Mouse (Mus musculus): ENCODE data around the gene Rpl21. TPM values are rescaled to one million over a fixed set of nuclear protein-coding genes. Genes with fewer than 3 reads are reported as not detected.
A peak's percentile ranks its signal among the peaks of the same experiment; 100 is the strongest.

Gene Rpl21
- polyA plus RNA-seq, 1 experiment: 98.3 TPM

DNA sequence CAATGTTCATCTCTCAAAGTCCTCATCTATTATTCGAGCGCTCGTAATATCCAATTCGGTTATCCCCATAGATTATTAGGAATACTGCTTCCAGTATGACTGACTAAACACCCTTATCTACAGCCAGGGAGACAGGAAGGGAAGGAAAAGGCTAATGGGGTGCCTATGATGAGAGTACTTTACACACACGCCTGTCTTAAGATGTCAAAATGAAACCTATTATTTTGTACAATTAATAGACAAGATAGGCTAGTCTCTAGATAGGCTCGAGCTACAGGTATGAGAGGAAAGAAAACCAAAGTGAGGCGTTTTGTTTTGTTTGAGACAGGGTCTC lies 288 bp upstream of the Rpl21 start:
- H3K27me3 ChIP-seq (replicated peaks; ENCODE audit: control insufficient read depth, insufficient read depth, low read length): no peaks in the 10 kb centered on the region
- peak overlapping the region; percentile 42; the same call in 1 of the 2 replicates for H3K27ac ChIP-seq (ENCODE audit: insufficient read depth, low read depth, low read length)
- DNase-seq: no peak
- peaks cover 8% of the 10 kb centered on the region for H3K36me3 ChIP-seq (ENCODE audit: control insufficient read depth, insufficient read depth, low read length)
- peak overlapping the region; percentile 17; the same call in 1 of the 2 replicates for H3K4me3 ChIP-seq (ENCODE audit: insufficient read depth, low read depth, low read length)
- no peak for TF ChIP-seq POLR2A (IDR thresholded peaks at IDR 0.05; ENCODE audit: low read depth, low read length)
- TF ChIP-seq CTCF (conservative IDR thresholded peaks at IDR 0.05; ENCODE audit: insufficient read depth, insufficient read length, low read depth, low read length): no peak
- 51% methylated on average over 7 of the region's 7 CpGs for WGBS
- H3K4me1 ChIP-seq (ENCODE audit: control insufficient read depth, insufficient read depth, low read length): peaks cover 9% of the 10 kb centered on the region; the same call in 1 of the 2 replicates

DNA sequence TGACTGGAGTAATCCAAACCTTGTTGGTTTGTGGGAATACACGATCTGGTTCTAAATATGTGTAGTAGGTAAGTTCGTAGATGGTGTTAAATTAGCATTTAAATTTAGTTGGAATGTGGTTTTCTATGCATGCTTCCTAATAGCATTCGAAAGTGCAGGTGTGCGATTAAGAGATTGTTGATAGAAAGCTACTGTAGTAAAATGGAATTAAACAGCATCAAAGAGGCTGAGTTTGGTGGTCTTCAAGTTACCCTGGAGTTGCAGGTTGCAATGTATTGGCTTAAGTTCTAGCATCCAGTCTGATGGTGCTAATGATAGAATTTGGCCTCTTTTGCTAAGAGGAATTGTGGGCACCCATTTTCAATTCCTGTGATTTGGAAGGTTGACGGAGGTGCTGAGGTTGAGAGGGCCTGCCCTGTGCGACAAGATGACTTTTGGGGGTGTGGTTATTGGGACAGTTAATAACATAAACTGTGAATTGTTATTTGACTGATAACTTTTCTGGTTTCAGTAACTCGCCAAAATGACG lies 1.0 kb downstream of the Rpl21 start:
- Histone ChIP-seq H3K27me3 (replicated peaks; ENCODE audit: control insufficient read depth, insufficient read depth, low read length) (no peaks in the 10 kb centered on the region), H3K4me1 (ENCODE audit: control insufficient read depth, insufficient read depth, low read length) (peaks cover 9% of the 10 kb centered on the region; the same call in 1 of the 2 replicates), H3K27ac (ENCODE audit: insufficient read depth, low read depth, low read length) (peak overlapping the region; percentile 98; the same call in 1 of the 2 replicates), H3K36me3 (ENCODE audit: control insufficient read depth, insufficient read depth, low read length) (peaks cover 8% of the 10 kb centered on the region), H3K4me3 (ENCODE audit: insufficient read depth, low read depth, low read length) (peak overlapping the region; percentile 83)
- no peak for TF ChIP-seq POLR2A (IDR thresholded peaks at IDR 0.05; ENCODE audit: low read depth, low read length)
- TF ChIP-seq CTCF (conservative IDR thresholded peaks at IDR 0.05; ENCODE audit: insufficient read depth, insufficient read length, low read depth, low read length): no peak
- 17% methylated on average over 8 of the region's 8 CpGs for WGBS
- DNase-seq: no peak

- Histone ChIP-seq H3K27ac (ENCODE audit: insufficient read depth, low read depth, low read length) (no peak overlapping the region), H3K4me1 (ENCODE audit: control insufficient read depth, insufficient read depth, low read length) (peaks cover 9% of the 10 kb centered on the region; the same call in 1 of the 2 replicates), H3K4me3 (ENCODE audit: insufficient read depth, low read depth, low read length) (no peak overlapping the region), H3K36me3 (ENCODE audit: control insufficient read depth, insufficient read depth, low read length) (peaks cover 8% of the 10 kb centered on the region), H3K27me3 (replicated peaks; ENCODE audit: control insufficient read depth, insufficient read depth, low read length) (no peaks in the 10 kb centered on the region)
- no peak for TF ChIP-seq CTCF (conservative IDR thresholded peaks at IDR 0.05; ENCODE audit: insufficient read depth, insufficient read length, low read depth, low read length)
- no peak for TF ChIP-seq POLR2A (IDR thresholded peaks at IDR 0.05; ENCODE audit: low read depth, low read length)
- 65% methylated on average over 8 of the region's 8 CpGs for WGBS
- no peak for DNase-seq
These were observed 2.3 kb downstream of the Rpl21 start for GRCm38 (mm10) chr5:146834959-146835358.

- Histone ChIP-seq H3K4me1 (ENCODE audit: control insufficient read depth, insufficient read depth, low read length) (peaks cover 9% of the 10 kb centered on the region; the same call in 1 of the 2 replicates), H3K27me3 (replicated peaks; ENCODE audit: control insufficient read depth, insufficient read depth, low read length) (no peaks in the 10 kb centered on the region), H3K4me3 (ENCODE audit: insufficient read depth, low read depth, low read length) (no peak overlapping the region), H3K27ac (ENCODE audit: insufficient read depth, low read depth, low read length) (no peak overlapping the region), H3K36me3 (ENCODE audit: control insufficient read depth, insufficient read depth, low read length) (peaks cover 8% of the 10 kb centered on the region)
- DNase-seq: no peak
- WGBS: 66% methylated on average over 7 of the region's 7 CpGs
- TF ChIP-seq CTCF (conservative IDR thresholded peaks at IDR 0.05; ENCODE audit: insufficient read depth, insufficient read length, low read depth, low read length) (no peak), POLR2A (IDR thresholded peaks at IDR 0.05; ENCODE audit: low read depth, low read length) (no peak)
These were observed 5.5 kb downstream of the Rpl21 start for GRCm38 (mm10) chr5:146837967-146838720.

- no peaks in the 10 kb centered on the region for H3K27me3 ChIP-seq (replicated peaks; ENCODE audit: control insufficient read depth, insufficient read depth, low read length)
- H3K4me3 ChIP-seq (ENCODE audit: insufficient read depth, low read depth, low read length): no peak overlapping the region
- H3K27ac ChIP-seq (ENCODE audit: insufficient read depth, low read depth, low read length): no peak overlapping the region
- H3K4me1 ChIP-seq (ENCODE audit: control insufficient read depth, insufficient read depth, low read length): peaks cover 5% of the 10 kb centered on the region; the same call in 1 of the 2 replicates
- TF ChIP-seq CTCF (conservative IDR thresholded peaks at IDR 0.05; ENCODE audit: insufficient read depth, insufficient read length, low read depth, low read length): no peak
- no peak for TF ChIP-seq POLR2A (IDR thresholded peaks at IDR 0.05; ENCODE audit: low read depth, low read length)
- DNase-seq: no peak
- whole genome bisulfite sequencing: 65% methylated on average over 12 of the region's 12 CpGs
- peaks cover 8% of the 10 kb centered on the region for H3K36me3 ChIP-seq (ENCODE audit: control insufficient read depth, insufficient read depth, low read length)
These were observed 6.4 kb downstream of the Rpl21 start for GRCm38 (mm10) chr5:146838836-146839648.

DNA sequence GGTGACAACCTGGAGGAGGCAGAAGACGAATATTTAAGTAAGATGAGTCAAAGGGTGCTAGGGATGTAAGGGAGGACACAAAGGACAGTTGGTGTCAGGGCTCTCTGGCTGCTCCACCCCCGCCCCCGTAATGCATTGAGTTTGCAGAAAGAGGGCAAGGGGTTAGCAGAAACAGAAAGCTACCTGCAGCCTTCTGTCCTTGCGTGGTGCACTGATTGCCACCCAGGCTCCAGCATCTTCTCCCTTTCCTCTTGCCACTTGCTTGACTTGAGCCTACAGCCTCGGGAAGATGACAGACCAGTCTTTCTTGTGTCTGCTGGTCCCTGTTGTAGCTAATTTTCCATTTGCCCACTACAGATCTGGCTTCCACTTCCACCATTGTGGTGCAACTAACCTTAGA lies 7.1 kb downstream of the Rpl21 start:
- peaks cover under 1% of the 10 kb centered on the region; the same call in 1 of the 2 replicates for H3K4me1 ChIP-seq (ENCODE audit: control insufficient read depth, insufficient read depth, low read length)
- peaks cover 8% of the 10 kb centered on the region for H3K36me3 ChIP-seq (ENCODE audit: control insufficient read depth, insufficient read depth, low read length)
- no peak for DNase-seq
- no peaks in the 10 kb centered on the region for H3K27me3 ChIP-seq (replicated peaks; ENCODE audit: control insufficient read depth, insufficient read depth, low read length)
- TF ChIP-seq POLR2A (IDR thresholded peaks at IDR 0.05; ENCODE audit: low read depth, low read length) (no peak), CTCF (conservative IDR thresholded peaks at IDR 0.05; ENCODE audit: insufficient read depth, insufficient read length, low read depth, low read length) (no peak)
- H3K27ac ChIP-seq (ENCODE audit: insufficient read depth, low read depth, low read length): no peak overlapping the region
- H3K4me3 ChIP-seq (ENCODE audit: insufficient read depth, low read depth, low read length): no peak overlapping the region
- WGBS: 69% methylated on average over 5 of the region's 5 CpGs

All from kidney, adult 2 months (tissue).